Mouse (Mus musculus): ENCODE measurements around the gene Phc3. TPM values are rescaled to one million over a fixed set of nuclear protein-coding genes. Genes with fewer than 3 reads are reported as not detected.
A peak's percentile ranks its signal among the peaks of the same experiment; 100 is the strongest.

Gene Phc3
- polyA plus RNA-seq, 1 experiment from 2014 or later, result 4.4 TPM

GRCm38 (mm10) chr3:30917160-30917559 is 52.1 kb downstream of the Phc3 start:
- H3K36me3 ChIP-seq (ENCODE audit: insufficient read depth, low read length), result peaks cover 21% of the 10 kb centered on the region; the same call in 1 of the 2 replicates

GRCm38 (mm10) chr3:30904658-30905057 is 64.6 kb downstream of the Phc3 start:
- DNase-seq (ENCODE audit: low spot score) (no peak), ATAC-seq (no peak)
- 68% methylated on average over 1 of the region's 1 CpGs for WGBS
- H3K9ac ChIP-seq (replicated peaks; ENCODE audit: low read depth), result no peak overlapping the region
- H3K9me3 ChIP-seq (ENCODE audit: low read length), result no peaks in the 10 kb centered on the region
- H3K4me1 ChIP-seq (ENCODE audit: insufficient read depth, low read depth, low read length), result no peaks in the 10 kb centered on the region
- H3K4me3 ChIP-seq (ENCODE audit: low read depth, low read length), result no peak overlapping the region
- no peak for TF ChIP-seq EP300 (IDR thresholded peaks at IDR 0.05)
- no peak for TF ChIP-seq CTCF (IDR thresholded peaks at IDR 0.05)
- H3K36me3 ChIP-seq (ENCODE audit: insufficient read depth, low read length), result peaks cover 27% of the 10 kb centered on the region
- H3K27ac ChIP-seq (ENCODE audit: low read length), result no peak overlapping the region
- H3K4me2 ChIP-seq (replicated peaks; ENCODE audit: low read depth, low read length), result no peak overlapping the region
- no peaks in the 10 kb centered on the region for H3K27me3 ChIP-seq (replicated peaks; ENCODE audit: insufficient read depth, low read length)

More at GRCm38 (mm10) chr3:30917160-30917559, 52.1 kb downstream of the Phc3 start:
- H3K27ac ChIP-seq (ENCODE audit: low read length), result no peak overlapping the region
- H3K4me1 ChIP-seq (ENCODE audit: insufficient read depth, low read depth, low read length), result no peaks in the 10 kb centered on the region
- DNase-seq (ENCODE audit: low spot score) (peak; percentile 22), ATAC-seq (no peak)
- no peak overlapping the region for H3K4me3 ChIP-seq (ENCODE audit: low read depth, low read length)
- H3K27me3 ChIP-seq (replicated peaks; ENCODE audit: insufficient read depth, low read length), result no peaks in the 10 kb centered on the region
- H3K9ac ChIP-seq (replicated peaks; ENCODE audit: low read depth), result no peak overlapping the region
- H3K9me3 ChIP-seq (ENCODE audit: low read length), result no peaks in the 10 kb centered on the region
- H3K4me2 ChIP-seq (replicated peaks; ENCODE audit: low read depth, low read length), result no peak overlapping the region
- TF ChIP-seq CTCF (IDR thresholded peaks at IDR 0.05) (no peak), EP300 (IDR thresholded peaks at IDR 0.05) (no peak)
- WGBS, result 43% methylated on average over 4 of the region's 4 CpGs

GRCm38 (mm10) chr3:30899407-30899806 is 69.8 kb downstream of the Phc3 start:
- no peaks in the 10 kb centered on the region for H3K9me3 ChIP-seq (ENCODE audit: low read length)
- peaks cover 10% of the 10 kb centered on the region; the same call in 1 of the 2 replicates for H3K36me3 ChIP-seq (ENCODE audit: insufficient read depth, low read length)
- H3K4me1 ChIP-seq (ENCODE audit: insufficient read depth, low read depth, low read length), result no peaks in the 10 kb centered on the region
- 92% methylated on average over 8 of the region's 8 CpGs for WGBS
- H3K4me2 ChIP-seq (replicated peaks; ENCODE audit: low read depth, low read length), result no peak overlapping the region
- ATAC-seq, result no peak
- no peak overlapping the region for H3K4me3 ChIP-seq (ENCODE audit: low read depth, low read length)
- DNase-seq (ENCODE audit: low spot score), result no peak
- H3K9ac ChIP-seq (replicated peaks; ENCODE audit: low read depth), result no peak overlapping the region
- H3K27me3 ChIP-seq (replicated peaks; ENCODE audit: insufficient read depth, low read length), result no peaks in the 10 kb centered on the region
- H3K27ac ChIP-seq (ENCODE audit: low read length), result no peak overlapping the region
- TF ChIP-seq EP300 (IDR thresholded peaks at IDR 0.05), result no peak
- no peak for TF ChIP-seq CTCF (IDR thresholded peaks at IDR 0.05)

- Histone ChIP-seq H3K27ac (ENCODE audit: low read length) (no peak overlapping the region), H3K9ac (replicated peaks; ENCODE audit: low read depth) (no peak overlapping the region), H3K36me3 (ENCODE audit: insufficient read depth, low read length) (peaks cover 7% of the 10 kb centered on the region; the same call in 1 of the 2 replicates), H3K4me2 (replicated peaks; ENCODE audit: low read depth, low read length) (no peak overlapping the region), H3K4me3 (ENCODE audit: low read depth, low read length) (no peak overlapping the region), H3K4me1 (ENCODE audit: insufficient read depth, low read depth, low read length) (no peaks in the 10 kb centered on the region), H3K27me3 (replicated peaks; ENCODE audit: insufficient read depth, low read length) (no peaks in the 10 kb centered on the region), H3K9me3 (ENCODE audit: low read length) (no peaks in the 10 kb centered on the region)
- DNase-seq (ENCODE audit: low spot score) (peak; percentile 53), ATAC-seq (peak; percentile 40; the same call in 1 of the 2 replicates)
- 54% methylated on average over 5 of the region's 5 CpGs for WGBS
- no peak for TF ChIP-seq EP300 (IDR thresholded peaks at IDR 0.05)
- TF ChIP-seq CTCF (IDR thresholded peaks at IDR 0.05), result no peak
These were observed 72.5 kb downstream of the Phc3 start for GRCm38 (mm10) chr3:30896721-30897120.

- Histone ChIP-seq H3K4me3 (ENCODE audit: low read depth, low read length) (no peak overlapping the region), H3K36me3 (ENCODE audit: insufficient read depth, low read length) (no peaks in the 10 kb centered on the region), H3K4me1 (ENCODE audit: insufficient read depth, low read depth, low read length) (no peaks in the 10 kb centered on the region), H3K27ac (ENCODE audit: low read length) (no peak overlapping the region), H3K4me2 (replicated peaks; ENCODE audit: low read depth, low read length) (no peak overlapping the region), H3K27me3 (replicated peaks; ENCODE audit: insufficient read depth, low read length) (no peaks in the 10 kb centered on the region), H3K9ac (replicated peaks; ENCODE audit: low read depth) (no peak overlapping the region), H3K9me3 (ENCODE audit: low read length) (no peaks in the 10 kb centered on the region)
- DNase-seq (ENCODE audit: low spot score) (no peak), ATAC-seq (no peak)
- TF ChIP-seq CTCF (IDR thresholded peaks at IDR 0.05) (no peak), EP300 (IDR thresholded peaks at IDR 0.05) (no peak)
- 55% methylated on average over 1 of the region's 1 CpGs for WGBS
These were observed 80.2 kb downstream of the Phc3 start for GRCm38 (mm10) chr3:30889014-30889413.

GRCm38 (mm10) chr3:30887449-30887848 is 81.8 kb downstream of the Phc3 start:
- Histone ChIP-seq H3K9ac (replicated peaks; ENCODE audit: low read depth) (no peak overlapping the region), H3K36me3 (ENCODE audit: insufficient read depth, low read length) (no peaks in the 10 kb centered on the region), H3K4me3 (ENCODE audit: low read depth, low read length) (no peak overlapping the region), H3K27ac (ENCODE audit: low read length) (no peak overlapping the region), H3K4me1 (ENCODE audit: insufficient read depth, low read depth, low read length) (no peaks in the 10 kb centered on the region), H3K9me3 (ENCODE audit: low read length) (no peaks in the 10 kb centered on the region), H3K27me3 (replicated peaks; ENCODE audit: insufficient read depth, low read length) (no peaks in the 10 kb centered on the region), H3K4me2 (replicated peaks; ENCODE audit: low read depth, low read length) (no peak overlapping the region)
- no peak for TF ChIP-seq EP300 (IDR thresholded peaks at IDR 0.05)
- TF ChIP-seq CTCF (IDR thresholded peaks at IDR 0.05), result no peak
- ATAC-seq, result no peak
- DNase-seq (ENCODE audit: low spot score), result no peak
- 85% methylated on average over 3 of the region's 3 CpGs for WGBS

- WGBS, result 61% methylated on average over 6 of the region's 6 CpGs
- no peaks in the 10 kb centered on the region for H3K4me1 ChIP-seq (ENCODE audit: insufficient read depth, low read depth, low read length)
- no peak for TF ChIP-seq CTCF (IDR thresholded peaks at IDR 0.05)
- no peak for TF ChIP-seq EP300 (IDR thresholded peaks at IDR 0.05)
- H3K4me3 ChIP-seq (ENCODE audit: low read depth, low read length), result no peak overlapping the region
- no peak overlapping the region for H3K4me2 ChIP-seq (replicated peaks; ENCODE audit: low read depth, low read length)
- no peak overlapping the region for H3K9ac ChIP-seq (replicated peaks; ENCODE audit: low read depth)
- ATAC-seq (no peak), DNase-seq (ENCODE audit: low spot score) (no peak)
- no peaks in the 10 kb centered on the region for H3K9me3 ChIP-seq (ENCODE audit: low read length)
- H3K27ac ChIP-seq (ENCODE audit: low read length), result no peak overlapping the region
- H3K36me3 ChIP-seq (ENCODE audit: insufficient read depth, low read length), result no peaks in the 10 kb centered on the region
- H3K27me3 ChIP-seq (replicated peaks; ENCODE audit: insufficient read depth, low read length), result no peaks in the 10 kb centered on the region
These were observed 92.5 kb downstream of the Phc3 start for GRCm38 (mm10) chr3:30876709-30877108.

Measured in lung, postnatal 0 days (tissue).